Mouse (Mus musculus): ENCODE measurements around the gene Chrdl1.

DNA sequence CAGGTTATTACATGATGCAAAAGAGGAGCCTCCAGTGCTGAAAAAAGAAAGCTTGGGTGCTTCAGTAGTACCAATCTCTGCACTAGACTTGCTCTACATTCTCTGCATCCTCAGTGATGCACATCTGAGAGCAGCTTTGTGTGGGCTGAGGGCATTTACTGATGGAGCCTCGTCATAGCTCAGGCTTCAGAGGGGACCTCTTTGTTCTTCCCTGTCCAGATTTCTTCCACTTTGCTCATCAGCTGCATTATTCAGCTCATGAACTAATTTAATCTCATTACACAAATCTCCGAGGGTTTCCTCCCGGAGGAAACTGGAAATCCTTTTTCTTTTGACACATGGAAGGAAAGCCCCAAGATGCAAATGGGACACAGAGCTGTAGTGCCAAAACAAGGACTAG is 56.5 kb downstream of the Chrdl1 start:
- TF ChIP-seq CTCF (conservative IDR thresholded peaks at IDR 0.05; ENCODE audit: low read length): no peak
- no peak for TF ChIP-seq POU5F1 (IDR thresholded peaks at IDR 0.05; ENCODE audit: borderline replicate concordance, low read length)
- no peak for TF ChIP-seq NANOG (IDR thresholded peaks at IDR 0.05; ENCODE audit: borderline replicate concordance, low read length)
